Mouse (Mus musculus) frontal cortex, adult (tissue): ENCODE results near the gene Tenm2.

Source experiments
- ATAC-seq: cut with Nextera tagmentation; 2 replicates; pipeline ENCODE4 v1.9.2; 2017; ENCODE audit warnings: mild to moderate bottlenecking, moderate library complexity, mixed read lengths; ENCODE audit not compliant: low TSS enrichment

Tenm2 gene

DNA sequence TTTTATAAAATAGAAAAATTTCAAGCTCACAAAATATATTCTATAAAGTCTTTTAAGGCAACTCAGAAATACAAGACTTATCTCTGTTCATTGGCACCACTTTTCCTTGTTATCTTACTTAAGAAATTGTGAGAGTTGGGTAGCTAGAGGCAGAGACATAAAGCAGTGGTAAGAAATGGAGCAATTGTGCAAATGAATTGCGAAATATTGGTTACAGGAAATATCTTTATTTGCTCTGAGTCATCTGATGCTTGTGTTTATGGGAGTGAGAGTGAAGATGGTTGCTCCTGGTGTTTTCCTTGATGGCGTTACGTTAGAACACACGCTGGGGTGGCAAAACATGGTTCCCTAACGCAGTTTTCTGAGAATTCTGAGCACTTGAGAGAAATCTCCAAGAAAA lies 156.4 kb downstream of the Tenm2 start:
- ATAC-seq = no peak

DNA sequence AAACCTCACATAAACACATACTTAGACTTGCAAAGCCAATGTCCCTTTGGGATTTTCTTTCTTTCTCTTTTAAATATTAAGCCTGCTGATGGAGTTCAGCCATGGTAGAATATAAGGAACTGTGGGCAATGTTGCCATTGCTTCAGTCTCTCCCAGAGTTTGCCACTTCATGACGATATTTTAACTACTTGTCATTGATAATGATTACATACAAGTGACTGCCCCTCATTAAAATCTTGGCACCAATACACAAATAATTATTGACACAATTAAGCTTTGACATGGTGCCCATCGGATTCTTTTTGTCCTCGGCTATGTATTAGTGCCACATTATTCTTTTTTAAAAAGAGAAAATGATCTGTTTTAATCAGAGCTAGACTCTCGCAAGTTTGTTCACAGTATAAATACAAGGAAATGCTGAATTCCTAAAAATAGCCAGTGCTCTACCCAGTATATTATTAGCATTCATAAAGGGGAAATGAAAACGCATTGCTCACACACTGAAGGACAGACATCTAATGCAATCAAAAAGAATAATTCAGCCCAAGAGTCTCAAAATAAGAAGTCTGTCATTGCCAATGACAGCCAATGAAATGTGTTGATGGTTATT lies 158.7 kb downstream of the Tenm2 start:
- ATAC-seq = no peak

DNA sequence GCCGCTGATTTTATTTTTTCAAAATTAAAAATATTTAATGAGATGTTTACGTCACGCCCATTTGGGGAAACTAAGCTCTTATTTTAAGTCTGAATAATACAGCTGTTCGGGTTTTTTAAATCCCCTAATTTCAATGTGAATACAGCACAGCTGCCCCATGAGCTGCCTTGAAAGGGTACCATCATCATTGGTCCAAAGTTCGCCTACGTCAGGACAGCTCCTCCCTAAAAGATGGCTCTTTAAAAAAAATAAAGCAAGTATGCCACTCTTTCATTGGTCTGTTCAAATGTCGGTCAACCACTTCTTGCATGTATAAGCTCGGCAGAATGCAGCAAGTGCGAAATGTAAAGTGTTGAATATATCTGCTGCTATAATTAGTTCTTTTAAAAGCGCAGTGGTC lies 160.4 kb downstream of the Tenm2 start:
- peak; percentile 31; the same call in 1 of the 2 replicates for ATAC-seq

DNA sequence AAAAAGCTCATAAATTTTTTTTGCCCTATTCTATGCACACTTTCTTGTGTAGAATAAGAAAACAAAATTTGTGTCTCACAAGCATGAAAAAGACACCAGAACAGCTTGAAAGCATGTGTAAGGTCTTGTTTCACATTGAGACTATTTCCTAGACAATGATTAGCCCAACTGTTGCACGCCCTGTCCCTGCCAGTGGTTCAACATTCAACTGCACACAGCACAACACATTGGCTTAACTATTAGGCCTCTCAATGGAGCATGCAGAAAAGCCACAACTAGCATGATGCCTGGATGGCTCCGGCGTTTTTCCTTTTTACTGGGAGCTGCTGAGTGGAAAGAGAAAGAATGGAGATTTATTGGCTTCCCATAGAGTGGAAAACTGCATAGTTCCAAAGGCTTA lies 170.3 kb downstream of the Tenm2 start:
- ATAC-seq = no peak

DNA sequence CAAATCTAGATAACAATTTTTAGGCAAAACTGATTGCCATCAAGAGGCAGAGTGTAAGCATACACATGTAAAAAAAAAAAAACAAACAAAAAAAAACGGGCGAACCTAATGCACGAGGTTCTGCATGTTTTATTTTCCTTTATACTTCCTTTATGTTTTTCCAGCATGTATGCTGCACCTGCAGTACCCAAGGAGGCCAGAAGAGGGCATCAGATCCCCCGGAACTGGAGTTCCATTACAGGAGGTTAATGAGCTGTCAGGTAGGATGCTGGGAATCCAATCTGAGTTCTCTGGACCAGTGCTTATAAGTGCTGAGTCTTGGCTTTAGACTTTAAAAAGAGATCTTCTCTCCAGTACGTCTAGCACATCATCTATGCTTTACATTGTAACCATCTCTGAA lies 189.1 kb downstream of the Tenm2 start:
- ATAC-seq = no peak

DNA sequence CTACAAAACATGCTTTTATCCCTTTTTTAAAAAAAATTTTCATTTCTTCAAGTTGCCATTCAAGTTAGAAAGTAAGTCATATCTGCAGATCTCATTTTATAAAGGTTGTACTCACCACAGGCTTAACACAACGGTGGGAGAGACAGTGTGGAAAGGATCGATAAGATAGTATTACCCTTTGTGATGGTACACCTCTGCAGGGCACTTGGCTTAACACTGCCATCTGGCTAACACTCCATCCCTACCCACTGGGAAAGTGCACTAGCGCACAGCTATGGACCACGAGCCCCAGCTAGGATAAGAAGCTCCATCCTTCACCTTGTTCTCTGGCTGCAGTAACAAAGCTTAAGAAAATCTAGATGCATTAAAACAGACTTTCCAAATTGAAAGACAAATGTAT lies 194.5 kb downstream of the Tenm2 start:
- no peak for ATAC-seq

DNA sequence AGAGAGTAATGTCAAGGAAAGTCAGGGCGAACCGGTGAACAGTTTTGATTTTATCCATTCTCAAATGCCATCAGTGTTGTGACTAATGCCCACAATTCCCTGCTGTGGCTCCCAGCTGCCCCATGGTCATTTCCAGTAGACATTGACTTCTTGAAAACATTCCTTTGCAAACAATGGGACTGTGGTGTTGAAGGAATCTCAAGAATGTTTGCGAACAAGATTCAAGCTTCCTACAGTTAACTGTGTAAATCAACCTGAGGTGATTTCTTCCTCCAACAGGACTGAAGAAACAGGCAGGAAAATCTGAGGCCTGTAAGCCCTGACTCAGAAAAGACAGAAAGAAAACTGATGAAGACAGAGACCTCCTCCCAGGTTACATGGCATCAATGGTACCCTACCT lies 196.5 kb downstream of the Tenm2 start:
- no peak for ATAC-seq

DNA sequence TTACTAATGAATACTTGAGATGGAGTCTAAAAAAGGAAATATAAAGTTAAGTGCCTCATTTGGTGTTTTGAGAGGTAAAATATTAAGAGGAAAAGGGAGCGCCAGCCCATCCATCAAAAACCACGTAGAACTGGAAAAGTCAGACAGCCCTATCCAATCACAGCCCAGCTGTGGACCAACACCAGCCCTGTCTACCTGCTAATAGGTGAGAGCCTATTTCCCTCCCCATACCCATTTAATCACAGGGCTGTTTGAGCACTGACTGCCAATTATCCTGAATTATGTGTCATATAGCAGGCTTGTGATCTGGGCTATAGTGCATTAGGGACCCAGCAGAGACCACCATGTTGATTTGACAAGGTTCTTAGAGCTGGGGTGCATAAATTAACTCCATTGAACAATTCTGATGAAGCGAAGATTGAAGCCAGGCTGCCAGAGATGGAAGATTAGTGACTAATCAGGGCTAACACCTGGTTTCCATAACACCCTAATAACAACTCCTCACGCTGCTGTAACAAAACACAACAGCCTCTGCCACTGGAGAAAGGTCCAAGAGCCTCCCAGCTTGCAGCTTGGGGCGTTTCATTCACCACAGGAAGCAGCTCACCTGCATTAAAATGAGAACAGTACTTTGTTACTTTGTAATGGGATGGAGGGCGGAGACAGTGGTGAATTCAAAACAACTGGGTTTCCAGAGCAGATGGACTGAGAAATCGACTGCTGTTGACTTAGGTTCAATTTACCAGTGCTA lies 204.3 kb downstream of the Tenm2 start:
- ATAC-seq = no peak

DNA sequence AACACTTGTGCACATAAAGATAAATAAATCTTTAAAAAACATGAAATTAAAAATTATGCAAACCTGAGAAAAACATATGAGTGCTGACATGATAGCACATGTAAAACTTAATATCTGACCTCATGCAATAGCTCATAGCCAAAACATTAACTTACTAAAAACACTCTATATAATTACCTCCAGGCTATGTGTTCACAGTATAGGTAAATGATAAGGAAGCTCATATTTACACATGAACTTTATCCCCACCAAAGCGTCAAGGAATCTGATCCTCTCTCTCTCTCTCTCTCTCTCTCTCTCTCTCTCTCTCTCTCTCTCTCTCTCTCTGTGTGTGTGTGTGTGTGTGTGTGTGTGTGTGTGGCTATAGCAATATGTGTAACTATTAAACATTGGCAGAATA lies 223.9 kb downstream of the Tenm2 start:
- no peak for ATAC-seq

DNA sequence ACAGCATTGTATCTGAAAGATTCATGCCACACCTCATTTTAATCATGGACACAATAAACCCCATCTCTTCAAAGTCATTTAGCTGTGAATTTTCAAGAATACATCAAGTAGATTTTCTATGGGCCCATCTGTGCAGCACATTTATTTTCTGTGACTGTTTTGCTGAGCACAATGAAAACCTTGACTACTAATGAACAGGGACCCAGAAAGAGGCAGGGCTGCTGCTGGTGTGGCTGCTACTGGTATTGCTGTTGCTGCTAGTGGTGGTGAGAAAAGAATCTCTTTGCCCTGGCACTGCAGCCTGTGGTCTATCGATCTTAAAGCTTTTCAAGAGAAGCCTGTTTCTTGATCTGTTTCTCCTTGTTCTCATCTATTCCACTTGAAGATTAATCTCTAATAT lies 226.5 kb downstream of the Tenm2 start:
- ATAC-seq = no peak

DNA sequence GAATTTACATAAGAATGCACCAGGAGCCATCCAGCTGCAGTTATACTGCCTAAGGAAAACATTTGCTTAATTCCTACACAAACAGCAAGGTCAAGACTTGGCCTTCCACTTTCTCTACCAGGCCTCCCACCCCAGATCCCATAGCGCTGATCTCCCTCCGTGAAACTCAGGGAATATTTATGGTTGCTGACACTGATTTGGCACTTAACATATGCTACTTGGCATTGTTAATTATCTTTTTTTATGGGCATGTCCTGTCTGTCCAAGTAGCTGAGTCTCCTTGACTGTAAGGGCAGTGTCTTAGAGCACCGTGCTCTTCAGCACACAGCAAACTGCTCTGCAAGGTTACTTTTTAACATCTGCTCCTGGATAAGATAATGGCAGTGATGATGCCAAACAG lies 238.1 kb downstream of the Tenm2 start:
- no peak for ATAC-seq

DNA sequence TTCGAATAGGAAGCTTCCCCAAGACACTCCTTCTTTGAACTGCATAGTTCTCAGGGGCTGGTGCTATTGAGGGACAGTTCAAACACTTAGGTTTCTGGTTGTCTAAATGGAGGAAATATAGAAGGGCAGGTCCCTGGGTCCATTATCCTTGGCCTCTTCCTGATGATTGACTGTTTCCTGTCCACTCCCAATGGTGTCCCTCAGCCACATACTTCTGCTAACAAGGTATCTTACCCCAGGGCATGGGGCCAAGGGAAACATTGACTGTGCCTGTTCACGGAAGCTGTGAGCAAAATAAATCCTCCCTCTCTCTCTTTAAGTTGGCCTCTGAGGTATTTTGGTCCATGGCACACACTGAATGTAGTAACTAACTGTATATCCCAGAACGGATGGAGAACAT lies 244.9 kb downstream of the Tenm2 start:
- no peak for ATAC-seq

DNA sequence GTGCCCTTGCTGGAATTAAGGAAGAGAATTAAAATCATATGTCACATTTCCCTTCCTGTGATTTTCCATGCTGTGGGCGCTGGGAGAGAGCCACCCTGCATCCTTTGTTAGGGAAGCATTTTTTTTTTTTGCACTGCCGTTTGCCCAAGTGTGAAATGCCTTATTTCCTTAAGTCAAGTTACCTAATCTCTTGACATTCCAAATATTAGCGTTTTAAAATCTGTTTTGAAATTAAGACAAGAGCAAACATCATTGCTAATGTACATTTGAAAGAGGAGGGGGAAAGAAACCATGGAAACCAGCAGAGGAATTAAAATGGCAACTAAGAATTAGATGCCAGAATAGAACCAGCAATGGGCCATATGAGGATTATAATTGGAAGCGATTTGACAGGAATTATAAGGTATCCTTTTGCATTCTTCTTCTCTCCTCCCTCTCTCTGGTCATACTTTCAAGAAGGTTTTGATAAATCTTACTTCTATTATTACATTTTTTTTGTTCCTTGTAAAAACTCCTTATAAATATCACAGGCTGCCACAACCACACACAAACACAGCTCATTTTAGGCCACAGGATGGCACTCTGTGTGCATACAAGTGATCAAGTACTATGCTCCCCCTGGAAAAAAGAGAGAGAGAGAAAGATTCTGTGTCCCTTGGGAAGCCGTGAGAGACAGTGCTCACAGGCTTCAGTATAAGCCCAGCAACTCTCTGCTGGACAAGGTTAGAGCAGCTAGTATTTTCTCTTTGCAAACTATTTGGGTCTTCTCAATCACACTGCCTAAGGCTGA lies 246.8 kb downstream of the Tenm2 start:
- peak; percentile 96 for ATAC-seq

DNA sequence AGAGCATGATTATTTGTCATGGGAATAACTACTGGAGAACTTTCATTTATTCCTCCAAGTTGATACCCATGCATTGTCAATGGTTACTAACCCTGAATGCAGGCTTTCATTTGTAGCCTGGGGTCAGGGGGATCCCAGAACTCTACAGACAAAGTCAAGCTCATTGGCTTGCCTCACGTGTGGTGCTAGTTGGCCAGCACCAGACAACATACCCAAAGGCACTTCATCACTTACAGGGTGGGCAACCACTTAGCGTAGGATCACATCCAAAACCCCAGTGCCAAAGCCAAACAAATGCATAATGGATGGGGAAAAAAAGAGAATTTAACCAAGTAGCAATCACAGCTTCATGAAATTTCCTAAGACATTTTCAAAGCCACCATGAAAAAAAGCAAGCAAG lies 261.6 kb downstream of the Tenm2 start:
- no peak for ATAC-seq

DNA sequence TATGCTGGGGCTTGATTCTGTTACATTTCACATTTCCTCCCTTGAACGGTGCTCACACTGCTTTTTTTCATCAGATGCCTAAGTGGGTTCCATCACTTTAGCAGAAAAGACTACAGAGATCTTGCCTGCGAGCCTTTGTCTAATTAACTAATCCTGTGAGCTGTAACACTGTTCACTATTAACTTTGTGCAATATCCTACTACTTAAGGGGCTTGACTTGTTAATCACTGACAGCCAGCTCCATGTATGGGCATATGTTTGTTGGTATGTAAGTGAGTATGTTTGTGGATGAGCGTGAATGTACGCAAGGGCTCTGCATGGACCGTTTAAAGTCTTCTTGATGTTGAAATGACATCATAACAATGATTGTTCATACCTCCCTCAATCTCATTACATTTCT lies 277.7 kb downstream of the Tenm2 start:
- ATAC-seq = no peak

DNA sequence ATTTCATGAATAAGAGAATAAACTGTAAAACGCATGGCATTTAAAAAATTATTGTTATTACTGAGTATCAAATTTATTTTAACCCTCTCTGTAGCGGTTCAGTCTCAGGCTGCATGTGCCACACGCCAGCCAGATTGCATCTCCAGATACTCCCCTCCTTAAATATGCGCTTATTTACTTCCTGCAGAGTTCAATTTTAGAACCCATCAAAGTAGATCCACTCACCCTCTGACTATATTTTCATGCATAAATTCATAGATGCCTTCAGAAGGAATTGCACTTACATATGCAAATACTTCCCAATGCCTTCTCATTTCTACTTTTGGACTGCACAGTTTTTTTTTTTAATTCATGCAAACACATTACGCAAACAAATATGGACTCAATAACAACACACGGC lies 294.3 kb downstream of the Tenm2 start:
- no peak; the same call in 1 of the 2 replicates for ATAC-seq

DNA sequence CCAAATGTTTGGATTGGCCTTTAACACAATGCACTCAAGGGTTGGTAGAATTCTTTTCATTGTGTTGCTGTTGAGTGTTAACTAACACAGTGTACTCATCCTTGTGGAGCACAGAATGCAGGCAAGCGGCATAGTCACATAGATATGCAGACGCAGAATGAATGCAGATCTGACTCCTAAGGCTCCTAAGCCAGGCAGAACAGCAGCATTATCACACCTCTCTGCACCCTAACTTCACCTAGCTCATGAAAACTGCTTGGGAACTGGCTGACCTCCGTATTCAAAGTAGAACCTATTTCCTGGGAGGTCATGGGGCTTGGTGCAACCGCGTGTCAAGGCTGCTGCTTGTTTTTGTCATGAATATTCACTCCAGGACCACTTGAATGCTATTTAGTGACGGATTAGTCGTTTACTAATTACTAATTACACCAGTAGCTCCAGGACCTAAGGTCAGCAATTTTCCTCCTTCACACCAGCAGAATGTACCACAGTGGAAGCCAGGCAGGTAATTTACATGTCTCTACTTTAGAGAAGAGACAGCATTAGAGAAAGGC lies 295.1 kb downstream of the Tenm2 start:
- no peak for ATAC-seq

DNA sequence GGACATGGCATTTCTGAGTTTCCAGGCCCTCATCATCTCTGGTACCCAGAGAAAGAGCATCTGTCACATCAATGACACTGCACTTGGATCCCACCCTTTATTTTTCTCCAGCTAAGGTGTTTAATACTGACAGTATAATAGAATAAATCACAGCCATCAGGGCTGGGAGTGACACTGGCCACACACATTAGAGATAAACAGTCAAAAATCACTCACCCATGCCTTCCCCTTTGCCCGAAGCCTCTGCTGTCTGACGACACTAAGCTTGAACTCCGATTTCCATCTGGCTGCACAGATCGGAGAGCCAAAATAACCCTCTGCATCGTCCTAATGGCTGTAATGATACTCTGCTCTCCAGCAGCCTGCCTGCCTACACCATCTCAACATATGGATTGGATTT lies 305.9 kb downstream of the Tenm2 start:
- ATAC-seq = no peak

DNA sequence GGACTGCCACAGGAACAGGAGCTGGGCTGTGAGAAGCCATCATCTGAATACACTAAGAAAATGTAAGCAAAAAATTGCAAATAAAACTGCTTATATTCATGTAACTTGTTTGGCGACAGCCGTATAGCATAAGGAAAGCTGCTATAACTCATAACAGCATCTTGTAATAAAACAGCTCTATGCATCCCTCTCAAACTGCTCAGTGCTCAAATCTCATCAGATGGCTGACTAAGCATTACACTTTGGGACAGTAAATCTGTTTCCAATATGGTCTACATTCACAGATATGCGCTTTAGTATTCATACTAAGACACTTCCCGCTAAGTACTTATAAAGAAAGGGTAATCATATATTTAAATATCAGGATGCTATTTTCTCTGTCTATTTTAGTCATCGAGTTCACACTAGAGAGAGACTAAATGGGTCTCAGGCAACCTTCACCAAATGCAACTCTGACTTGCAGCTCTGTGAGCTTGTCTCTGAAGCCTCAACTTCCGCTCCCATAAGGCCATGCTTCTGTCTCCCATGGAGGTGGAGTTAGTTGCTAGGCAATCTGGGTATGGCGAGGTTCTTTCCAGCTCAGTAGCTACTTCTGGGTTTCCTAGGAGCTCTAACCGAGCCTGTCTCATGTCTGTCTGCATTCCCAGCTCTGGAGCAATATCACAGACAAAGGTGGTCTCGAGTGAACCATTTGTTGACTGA lies 308.9 kb downstream of the Tenm2 start:
- peak; percentile 88 for ATAC-seq

DNA sequence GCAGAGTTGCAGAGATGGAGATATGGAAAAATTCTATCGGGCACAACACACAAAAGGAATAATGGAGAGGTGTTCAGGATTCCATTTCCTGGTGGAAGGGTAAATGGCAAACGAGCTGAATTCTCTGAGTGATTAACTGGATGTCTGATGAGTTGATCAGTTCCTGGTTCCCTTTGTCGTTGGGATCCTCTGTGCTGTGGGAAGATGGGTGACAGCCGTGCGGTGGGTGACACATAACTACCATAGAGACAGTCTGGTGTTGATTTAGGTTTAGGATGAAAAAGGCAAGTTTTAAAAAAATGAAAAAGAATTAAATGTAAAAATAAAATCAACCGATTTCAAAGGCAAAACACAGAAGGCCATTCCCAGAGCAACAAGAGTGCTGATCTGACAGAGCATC lies 316.5 kb downstream of the Tenm2 start:
- ATAC-seq = no peak

DNA sequence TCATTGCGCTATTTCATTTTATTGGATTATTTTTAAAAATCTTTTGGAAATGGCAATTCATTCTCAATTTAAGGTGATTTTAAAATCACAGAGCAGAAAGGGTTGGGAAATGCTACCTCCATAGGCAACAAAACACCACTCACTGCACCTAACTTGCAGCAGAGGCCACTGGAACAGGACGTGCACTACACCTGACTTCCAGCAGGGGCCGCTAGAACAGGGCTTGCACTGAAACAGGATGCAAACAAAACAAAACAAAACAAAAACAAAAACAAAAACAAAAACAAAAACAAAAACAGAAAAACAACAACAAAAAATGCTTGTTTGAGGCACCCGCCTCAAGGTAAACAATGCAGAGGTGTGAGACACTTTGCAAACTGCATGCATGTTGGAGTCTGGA lies 324.4 kb downstream of the Tenm2 start:
- no peak for ATAC-seq

DNA sequence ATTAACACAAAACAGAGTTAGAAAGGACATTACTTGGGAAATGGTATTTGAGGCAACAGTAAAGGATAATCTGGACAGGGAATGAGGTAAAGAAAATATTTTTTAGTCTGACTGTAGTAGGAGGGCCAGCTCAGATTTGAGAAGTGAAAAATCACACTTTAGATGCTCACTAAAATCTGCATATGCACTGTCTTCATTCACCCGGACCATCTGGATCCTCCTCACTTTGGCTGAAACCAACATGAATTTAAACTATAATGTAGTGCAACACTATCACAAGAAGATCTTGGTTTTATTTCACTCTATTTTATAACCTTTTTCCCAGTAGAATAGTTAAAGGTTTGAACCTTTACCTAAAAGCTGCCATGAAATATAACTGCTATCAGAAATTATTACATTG lies 326.7 kb downstream of the Tenm2 start:
- ATAC-seq = peak; percentile 57; the same call in 1 of the 2 replicates
